Mouse (Mus musculus) embryonic facial prominence, embryonic 12.5 days (tissue): Measurements from ENCODE around the gene Adamts2. TPM values are rescaled to one million over a fixed set of nuclear protein-coding genes. Genes with fewer than 3 reads are reported as not detected.

Experiments used
- ATAC-seq: fragments of 200-750 bp; cut with Nextera tagmentation; 2 replicates; pipeline ENCODE4 v1.8.0; 2017; ENCODE audit not compliant: insufficient number of reproducible peaks, insufficient read depth, low FRiP score, low TSS enrichment
- H3K27ac ChIP-seq: fragments of 300-500 bp; sonication (generic); 2 replicates; pipeline ENCODE4 v1.5.1; 2016; ENCODE audit warnings: mild to moderate bottlenecking
- H3K27me3 ChIP-seq: fragments of 300-500 bp; sonication (generic); 2 replicates; pipeline ENCODE4 v1.6.1; 2016; ENCODE audit warnings: mild to moderate bottlenecking, moderate library complexity
- H3K36me3 ChIP-seq: fragments of 300-500 bp; sonication (generic); 2 replicates; pipeline ENCODE4 v1.6.1; 2016; ENCODE audit warnings: mild to moderate bottlenecking
- H3K4me1 ChIP-seq: fragments of 300-500 bp; sonication (generic); 2 replicates; pipeline ENCODE4 v1.6.1; 2016
- H3K4me2 ChIP-seq: fragments of 300-500 bp; sonication (generic); replicated peaks from 2 replicates; pipeline ENCODE4 v1.6.1; 2016; ENCODE audit warnings: mild to moderate bottlenecking, moderate library complexity
- H3K4me3 ChIP-seq: fragments of 300-500 bp; sonication (generic); 2 replicates; pipeline ENCODE4 v1.5.1; 2016; ENCODE audit warnings: mild to moderate bottlenecking
- H3K9ac ChIP-seq: fragments of 300-500 bp; sonication (generic); 2 replicates; pipeline ENCODE4 v1.6.1; 2016; ENCODE audit warnings: mild to moderate bottlenecking, moderate library complexity
- H3K9me3 ChIP-seq: fragments of 300-500 bp; sonication (generic); 2 replicates; pipeline ENCODE4 v1.6.1; 2016; ENCODE audit warnings: mild to moderate bottlenecking, moderate library complexity
- WGBS: fragments of 180-500 bp; shearing (Covaris S2); methylation state at CpG from one replicate; pipeline ENCODE4 v1.1.7; 2016; 5-methylcytosine and 5-hydroxymethylcytosine counted together
- polyA plus RNA-seq: library from polyadenylated mRNA; unstranded; fragments of >200 nt; fragmentation: Nextera tagmentation; extraction: Ambion mirVana; gene quantifications from 2 replicates; pipeline ENCODE4 v1.2.1, GENCODE M21; 2016

Gene Adamts2
- polyA plus RNA-seq, 1 experiment from 2014 or later: 9.8 TPM

GRCm38 (mm10) chr11:50742146-50742545 lies 140.3 kb downstream of the Adamts2 start:
- Histone ChIP-seq H3K9ac (no peak overlapping the region), H3K27ac (no peak overlapping the region), H3K4me2 (no peak overlapping the region), H3K27me3 (no peaks in the 10 kb centered on the region), H3K36me3 (no peaks in the 10 kb centered on the region), H3K4me3 (no peak overlapping the region), H3K9me3 (no peaks in the 10 kb centered on the region), H3K4me1 (peaks cover 9% of the 10 kb centered on the region)
- ATAC-seq: no peak
- 57% methylated on average over 1 of the region's 1 CpGs for WGBS

DNA sequence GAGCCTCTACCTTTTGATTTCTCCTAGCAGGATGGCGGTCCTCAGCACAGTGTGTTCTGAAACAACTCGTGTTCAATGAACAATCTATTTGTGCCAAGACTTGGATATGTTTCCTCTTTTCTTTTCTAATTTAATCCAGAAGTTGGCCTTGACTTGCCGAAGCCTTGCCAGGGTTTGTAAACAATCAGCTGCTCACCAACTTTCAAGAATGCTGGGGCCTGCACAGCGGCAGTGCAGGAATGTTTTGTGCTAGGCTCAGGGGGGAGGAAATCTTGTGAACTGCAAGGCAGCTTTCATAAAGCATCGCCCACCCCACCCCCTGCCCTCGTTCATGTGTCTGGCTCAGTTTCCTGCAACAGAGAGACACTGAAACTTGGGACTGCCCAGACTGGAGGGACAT lies 143.1 kb downstream of the Adamts2 start:
- ATAC-seq: no peak
- Histone ChIP-seq H3K27me3 (no peaks in the 10 kb centered on the region), H3K27ac (peak overlapping the region; percentile 69), H3K4me3 (no peak overlapping the region), H3K9ac (no peak overlapping the region), H3K9me3 (no peaks in the 10 kb centered on the region), H3K4me2 (no peak overlapping the region), H3K4me1 (peaks cover 9% of the 10 kb centered on the region), H3K36me3 (no peaks in the 10 kb centered on the region)
- 31% methylated on average over 6 of the region's 6 CpGs for WGBS

- no peaks in the 10 kb centered on the region for H3K9me3 ChIP-seq
- no peaks in the 10 kb centered on the region for H3K27me3 ChIP-seq
- H3K9ac ChIP-seq: no peak overlapping the region
- no peak overlapping the region for H3K4me3 ChIP-seq
- no peak overlapping the region for H3K27ac ChIP-seq
- H3K4me2 ChIP-seq: no peak overlapping the region
- H3K36me3 ChIP-seq: no peaks in the 10 kb centered on the region
- WGBS: 68% methylated on average over 2 of the region's 2 CpGs
- no peak for ATAC-seq
- peaks cover 14% of the 10 kb centered on the region for H3K4me1 ChIP-seq
Observed at GRCm38 (mm10) chr11:50746508-50746907, 144.6 kb downstream of the Adamts2 start.

- H3K9me3 ChIP-seq: no peaks in the 10 kb centered on the region
- no peak overlapping the region for H3K9ac ChIP-seq
- ATAC-seq: no peak
- no peak overlapping the region for H3K4me2 ChIP-seq
- H3K27ac ChIP-seq: no peak overlapping the region
- H3K27me3 ChIP-seq: no peaks in the 10 kb centered on the region
- peaks cover 6% of the 10 kb centered on the region; the same call in 1 of the 2 replicates for H3K4me1 ChIP-seq
- H3K4me3 ChIP-seq: no peak overlapping the region
- 40% methylated on average over 7 of the region's 7 CpGs for WGBS
- H3K36me3 ChIP-seq: no peaks in the 10 kb centered on the region
Observed at GRCm38 (mm10) chr11:50750983-50751585, 149.2 kb downstream of the Adamts2 start.

- Histone ChIP-seq H3K27me3 (no peaks in the 10 kb centered on the region), H3K4me1 (no peaks in the 10 kb centered on the region), H3K27ac (no peak overlapping the region), H3K9ac (no peak overlapping the region), H3K9me3 (no peaks in the 10 kb centered on the region), H3K4me2 (no peak overlapping the region), H3K4me3 (no peak overlapping the region), H3K36me3 (no peaks in the 10 kb centered on the region)
- WGBS: 51% methylated on average over 4 of the region's 4 CpGs
- no peak for ATAC-seq
Observed at GRCm38 (mm10) chr11:50757741-50758140, 155.9 kb downstream of the Adamts2 start.

DNA sequence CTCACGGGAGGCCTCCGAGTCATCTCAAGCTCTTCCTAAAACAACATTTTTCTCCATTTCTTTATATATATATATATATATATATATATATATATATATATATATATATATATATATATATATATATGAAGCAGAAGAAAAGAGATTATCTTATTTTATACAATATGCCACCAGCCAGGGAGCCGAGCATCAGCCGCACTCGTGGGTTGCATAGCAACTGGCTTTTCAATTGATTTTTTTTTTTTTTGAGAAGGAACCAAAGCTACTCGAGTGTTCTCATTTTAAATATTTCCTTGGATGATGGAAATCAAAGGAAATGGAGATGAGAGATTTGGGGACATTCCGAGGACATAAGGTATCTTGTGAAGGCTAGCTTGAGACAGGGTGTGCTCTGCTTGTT lies 164.6 kb downstream of the Adamts2 start:
- Histone ChIP-seq H3K36me3 (no peaks in the 10 kb centered on the region), H3K27ac (no peak overlapping the region), H3K27me3 (no peaks in the 10 kb centered on the region), H3K9me3 (no peaks in the 10 kb centered on the region), H3K9ac (no peak overlapping the region), H3K4me2 (no peak overlapping the region), H3K4me1 (no peaks in the 10 kb centered on the region), H3K4me3 (no peak overlapping the region)
- ATAC-seq: no peak
- 82% methylated on average over 7 of the region's 7 CpGs for WGBS

DNA sequence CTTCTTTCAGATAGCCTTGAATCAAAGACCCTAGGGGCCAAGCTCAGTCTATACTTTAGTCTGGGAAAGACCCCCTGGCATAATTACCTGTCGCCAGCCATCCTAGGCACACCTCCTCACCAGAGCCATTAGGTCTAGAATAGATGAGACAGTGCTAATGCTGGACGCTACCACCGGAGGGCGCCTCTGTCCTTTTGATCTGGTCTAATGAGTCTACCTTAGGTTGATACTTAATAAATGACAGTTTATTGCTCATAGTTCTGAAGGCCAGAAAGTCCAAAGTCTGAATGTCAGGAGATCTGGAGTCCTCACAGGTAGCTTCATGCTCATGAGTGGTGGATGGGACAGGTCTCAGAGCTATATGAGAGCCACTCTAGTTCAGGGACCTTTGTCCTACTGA lies 165.2 kb downstream of the Adamts2 start:
- no peak for ATAC-seq
- no peaks in the 10 kb centered on the region for H3K4me1 ChIP-seq
- no peaks in the 10 kb centered on the region for H3K27me3 ChIP-seq
- H3K36me3 ChIP-seq: no peaks in the 10 kb centered on the region
- WGBS: 18% methylated on average over 4 of the region's 4 CpGs
- H3K27ac ChIP-seq: no peak overlapping the region
- H3K4me3 ChIP-seq: no peak overlapping the region
- H3K9ac ChIP-seq: no peak overlapping the region
- H3K4me2 ChIP-seq: no peak overlapping the region
- no peaks in the 10 kb centered on the region for H3K9me3 ChIP-seq

DNA sequence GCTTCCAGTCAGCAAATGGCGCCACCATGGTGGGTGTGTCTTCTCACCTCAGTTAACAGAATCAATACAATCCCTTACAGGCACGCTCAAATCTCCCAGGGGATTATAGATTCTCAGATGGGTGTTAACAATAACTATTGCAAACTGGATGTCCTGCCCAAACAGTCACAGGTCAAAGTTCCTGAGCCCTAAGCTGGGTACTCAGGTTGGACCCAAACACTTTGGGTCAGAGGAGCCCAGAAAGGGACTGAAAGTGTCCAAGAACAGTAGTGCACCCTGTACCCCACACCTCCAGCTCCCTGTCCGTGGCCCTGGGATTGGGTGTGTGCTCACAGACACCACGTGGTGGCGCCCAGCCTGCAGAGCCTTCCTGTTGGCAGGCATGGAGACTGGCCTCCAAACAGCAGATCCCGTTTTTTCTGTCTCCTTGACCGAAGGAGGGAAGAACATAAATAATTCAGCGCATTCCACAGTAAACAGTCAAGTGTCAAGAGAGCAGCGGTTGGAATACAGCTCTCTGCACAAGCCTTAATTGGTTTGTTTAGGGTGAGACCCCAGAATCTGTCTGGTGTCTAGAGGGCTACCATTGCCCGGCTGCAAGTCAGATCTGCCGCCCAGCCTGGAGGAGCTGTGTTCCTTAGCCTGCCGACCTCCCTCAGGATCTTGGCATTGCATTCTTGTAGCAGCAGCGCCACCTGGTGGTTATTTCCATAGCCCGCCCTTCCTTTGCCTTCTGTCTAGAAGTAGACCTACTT lies 167.3 kb downstream of the Adamts2 start:
- Histone ChIP-seq H3K36me3 (no peaks in the 10 kb centered on the region), H3K4me1 (no peaks in the 10 kb centered on the region), H3K27me3 (no peaks in the 10 kb centered on the region), H3K4me3 (peak overlapping the region; percentile 18; the same call in 1 of the 2 replicates), H3K9me3 (no peaks in the 10 kb centered on the region), H3K4me2 (peak overlapping the region; percentile 37), H3K9ac (no peak overlapping the region), H3K27ac (no peak overlapping the region)
- ATAC-seq: peak; percentile 86
- 16% methylated on average over 14 of the region's 14 CpGs for WGBS

GRCm38 (mm10) chr11:50771006-50771405 lies 169.1 kb downstream of the Adamts2 start:
- no peaks in the 10 kb centered on the region for H3K4me1 ChIP-seq
- WGBS: 97% methylated on average over 1 of the region's 1 CpGs
- H3K4me3 ChIP-seq: no peak overlapping the region
- H3K27ac ChIP-seq: no peak overlapping the region
- no peak overlapping the region for H3K4me2 ChIP-seq
- no peaks in the 10 kb centered on the region for H3K27me3 ChIP-seq
- no peak for ATAC-seq
- H3K36me3 ChIP-seq: no peaks in the 10 kb centered on the region
- H3K9me3 ChIP-seq: no peaks in the 10 kb centered on the region
- no peak overlapping the region for H3K9ac ChIP-seq

- 67% methylated on average over 11 of the region's 11 CpGs for WGBS
- no peaks in the 10 kb centered on the region for H3K9me3 ChIP-seq
- 0 out of 2 replicates have a peak, but pooled peaks cover 4% of the 10 kb centered on the region for H3K36me3 ChIP-seq
- H3K4me1 ChIP-seq: no peaks in the 10 kb centered on the region
- no peaks in the 10 kb centered on the region for H3K27me3 ChIP-seq
- no peak overlapping the region for H3K4me2 ChIP-seq
- no peak overlapping the region for H3K27ac ChIP-seq
- H3K9ac ChIP-seq: no peak overlapping the region
- no peak for ATAC-seq
- H3K4me3 ChIP-seq: no peak overlapping the region
Observed at GRCm38 (mm10) chr11:50797674-50798073, 195.8 kb downstream of the Adamts2 start.

DNA sequence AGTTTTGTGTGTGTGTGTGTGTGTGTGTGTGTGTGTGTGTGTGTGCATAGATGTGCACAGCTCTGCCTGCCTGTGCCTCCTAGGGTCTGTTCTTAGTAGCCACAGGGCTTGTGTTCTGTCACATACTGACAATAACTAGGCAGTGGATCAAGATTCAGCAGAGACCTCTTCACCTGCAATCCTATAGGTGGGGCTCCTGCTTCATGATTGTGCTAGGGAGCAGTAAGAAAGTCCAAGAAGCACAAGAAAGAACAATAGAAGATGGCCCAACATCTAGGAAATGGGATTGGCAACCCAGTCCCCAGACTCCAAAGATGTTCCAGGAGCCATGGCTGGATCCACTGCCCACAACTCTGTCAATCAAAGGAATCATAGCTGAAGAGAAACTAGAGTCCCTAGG lies 197.0 kb downstream of the Adamts2 start:
- Histone ChIP-seq H3K4me1 (no peaks in the 10 kb centered on the region), H3K9ac (no peak overlapping the region), H3K9me3 (no peaks in the 10 kb centered on the region), H3K27ac (no peak overlapping the region), H3K27me3 (no peaks in the 10 kb centered on the region), H3K4me2 (no peak overlapping the region), H3K36me3 (0 out of 2 replicates have a peak, but pooled peaks cover 4% of the 10 kb centered on the region), H3K4me3 (no peak overlapping the region)
- no peak for ATAC-seq

- peaks cover 95% of the 10 kb centered on the region for H3K36me3 ChIP-seq
- H3K27me3 ChIP-seq: no peaks in the 10 kb centered on the region
- no peak overlapping the region for H3K27ac ChIP-seq
- H3K9ac ChIP-seq: no peak overlapping the region
- H3K4me3 ChIP-seq: no peak overlapping the region
- no peaks in the 10 kb centered on the region for H3K4me1 ChIP-seq
- no peak for ATAC-seq
- H3K9me3 ChIP-seq: peaks cover 28% of the 10 kb centered on the region
- 95% methylated on average over 4 of the region's 4 CpGs for WGBS
- no peak overlapping the region for H3K4me2 ChIP-seq
Observed at GRCm38 (mm10) chr11:50814233-50814632, 212.3 kb downstream of the Adamts2 start.
